Mouse (Mus musculus) layer of hippocampus, postnatal 25 days (tissue): ENCODE data around the gene Slc7a6. TPM values are rescaled to one million over a fixed set of nuclear protein-coding genes. Genes with fewer than 3 reads are reported as not detected.

Experiments used
- total RNA-seq, 2 experiments: library from RNA; stranded (reverse); gene quantifications; 2 replicates each; pipeline ENCODE4 v1.2.3; 2021

Slc7a6 gene
- total RNA-seq, 2 experiments from 2014 or later = 19.8 to 24.9 TPM

Other genes with a start within 250 kb of the Slc7a6 start
- gene Ctrl, start 235.0 kb upstream of the Slc7a6 start, total RNA-seq = 1 to 10 TPM in 1 of 2 experiments, under 1 TPM in 1; 0.76 to 1.6 TPM
- 10 to 100 TPM; 58.6 to 70.6 TPM for gene Psmb10, start 230.4 kb upstream of the Slc7a6 start, total RNA-seq
- 10 to 100 TPM; 44.9 to 49.5 TPM for gene Lcat, start 225.5 kb upstream of the Slc7a6 start, total RNA-seq
- gene Slc12a4, start 202.8 kb upstream of the Slc7a6 start, total RNA-seq = 10 to 100 TPM; 23.0 to 25.7 TPM
- gene Dpep3, start 189.4 kb upstream of the Slc7a6 start, total RNA-seq = not detected
- gene Dus2, start 177.5 kb upstream of the Slc7a6 start, total RNA-seq = 10 to 100 TPM; 18.2 to 18.8 TPM
- gene Dpep2nb, start 162.9 kb upstream of the Slc7a6 start, total RNA-seq = not detected
- gene Ddx28, start 157.0 kb upstream of the Slc7a6 start, total RNA-seq = 10 to 100 TPM; 13.9 TPM
- 10 to 100 TPM in 1 of 2 experiments, 1 to 10 TPM in 1; 9.6 to 13.2 TPM for gene Nfatc3, start 110.0 kb upstream of the Slc7a6 start, total RNA-seq
- under 1 TPM in 1 of 2 experiments, not detected in 1; 0.07 TPM for gene Esrp2, start 31.9 kb upstream of the Slc7a6 start, total RNA-seq
- 10 to 100 TPM; 19.4 to 23.1 TPM for gene Pla2g15, start 18.5 kb upstream of the Slc7a6 start, total RNA-seq
- 10 to 100 TPM; 24.6 to 27.4 TPM for gene Slc7a6os, start 42.1 kb downstream of the Slc7a6 start, total RNA-seq
- gene Prmt7, start 42.1 kb downstream of the Slc7a6 start, total RNA-seq = 10 to 100 TPM; 33.1 to 34.2 TPM
- gene Smpd3, start 169.1 kb downstream of the Slc7a6 start, total RNA-seq = 10 to 100 TPM; 77.7 to 84.8 TPM
- gene Zfp90, start 246.5 kb downstream of the Slc7a6 start, total RNA-seq = 10 to 100 TPM; 10.9 to 13.3 TPM